Mouse (Mus musculus): Measurements from ENCODE around the gene Spib. TPM values are rescaled to one million over a fixed set of nuclear protein-coding genes. Genes with fewer than 3 reads are reported as not detected.

Gene Spib
- total RNA-seq, 2 experiments from 2014 or later, result 0.19 to 0.43 TPM

GRCm38 (mm10) chr7:44549621-44550408, 17.9 kb upstream of the Spib start:
- no peak for DNase-seq (ENCODE audit: low spot score in 2 of 2)

- peak; percentile 99 for DNase-seq (ENCODE audit: low spot score in 2 of 2)
Measured at GRCm38 (mm10) chr7:44548497-44549087, 16.7 kb upstream of the Spib start, which contains the start of gene Pold1. Pold1 (minus strand) TSS chr7:44548849.

GRCm38 (mm10) chr7:44547725-44548124, 15.9 kb upstream of the Spib start:
- no peak for DNase-seq (ENCODE audit: low spot score in 2 of 2)

- no peak for DNase-seq (ENCODE audit: low spot score in 2 of 2)
Measured at GRCm38 (mm10) chr7:44547041-44547440, 15.2 kb upstream of the Spib start.

- DNase-seq (ENCODE audit: low spot score in 2 of 2), result no peak
Measured at GRCm38 (mm10) chr7:44546274-44546673, 14.4 kb upstream of the Spib start.

GRCm38 (mm10) chr7:44543071-44543470, 11.2 kb upstream of the Spib start:
- DNase-seq (ENCODE audit: low spot score in 2 of 2), result no peak

GRCm38 (mm10) chr7:44542555-44542954, 10.7 kb upstream of the Spib start:
- DNase-seq (ENCODE audit: low spot score in 2 of 2), result no peak

GRCm38 (mm10) chr7:44538756-44539624, 7.1 kb upstream of the Spib start:
- no peak for DNase-seq (ENCODE audit: low spot score in 2 of 2)

- DNase-seq (ENCODE audit: low spot score in 2 of 2), result no peak
Measured at GRCm38 (mm10) chr7:44537496-44537895, 5.6 kb upstream of the Spib start.

- DNase-seq (ENCODE audit: low spot score in 2 of 2), result no peak
Measured at GRCm38 (mm10) chr7:44537009-44537408, 5.1 kb upstream of the Spib start.

- no peak for DNase-seq (ENCODE audit: low spot score in 2 of 2)
Measured at GRCm38 (mm10) chr7:44536590-44536968, 4.7 kb upstream of the Spib start.

GRCm38 (mm10) chr7:44535657-44536589, 4.1 kb upstream of the Spib start:
- DNase-seq (ENCODE audit: low spot score in 2 of 2), result no peak

- DNase-seq (ENCODE audit: low spot score in 2 of 2), result no peak
Measured at GRCm38 (mm10) chr7:44534656-44535441, 3.0 kb upstream of the Spib start.

GRCm38 (mm10) chr7:44534242-44534641, 2.4 kb upstream of the Spib start:
- no peak for DNase-seq (ENCODE audit: low spot score in 2 of 2)

GRCm38 (mm10) chr7:44533746-44534045, 1.8 kb upstream of the Spib start:
- DNase-seq (ENCODE audit: low spot score in 2 of 2), result no peak

- no peak for DNase-seq (ENCODE audit: low spot score in 2 of 2)
Measured at GRCm38 (mm10) chr7:44532918-44533745, 1.3 kb upstream of the Spib start.

- no peak for DNase-seq (ENCODE audit: low spot score in 2 of 2)
Measured at GRCm38 (mm10) chr7:44531207-44531606, 664 bp downstream of the Spib start.

- DNase-seq (ENCODE audit: low spot score in 2 of 2), result no peak
Measured at GRCm38 (mm10) chr7:44530507-44530906, 1.4 kb downstream of the Spib start.

GRCm38 (mm10) chr7:44529518-44529917, 2.4 kb downstream of the Spib start:
- no peak for DNase-seq (ENCODE audit: low spot score in 2 of 2)
